Mouse (Mus musculus) kidney, postnatal 0 days (tissue): ENCODE data around the gene Abhd17a. TPM values are rescaled to one million over a fixed set of nuclear protein-coding genes. Genes with fewer than 3 reads are reported as not detected.

Source experiments
- ATAC-seq: fragments of 200-750 bp; cut with Nextera tagmentation; replicated peaks from 2 replicates; pipeline ENCODE4 v1.8.0; 2017; ENCODE audit warnings: low read depth, moderate number of reproducible peaks, moderate TSS enrichment, moderate library complexity; ENCODE audit not compliant: low FRiP score
- DNase-seq: peaks from one replicate; pipeline ENCODE4 v3.0.0-alpha.2; 2016; ENCODE audit warnings: low spot score
- H3K27ac ChIP-seq: fragments of 300-500 bp; sonication (generic); 2 replicates; pipeline ENCODE4 v1.5.1; 2014; ENCODE audit warnings: mild to moderate bottlenecking
- H3K27me3 ChIP-seq: fragments of 300-500 bp; sonication (generic); 2 replicates; pipeline ENCODE4 v1.6.1; 2014; ENCODE audit warnings: low read length, mixed read lengths; ENCODE audit not compliant: insufficient read depth
- H3K36me3 ChIP-seq: fragments of 300-500 bp; sonication (generic); 2 replicates; pipeline ENCODE4 v1.6.1; 2014; ENCODE audit warnings: low read length, mixed read lengths; ENCODE audit not compliant: insufficient read depth
- H3K4me1 ChIP-seq: fragments of 300-500 bp; sonication (generic); replicated peaks from 2 replicates; pipeline ENCODE4 v1.6.1; 2014; ENCODE audit warnings: antibody characterized with exemption, low read length, mixed read lengths; ENCODE audit not compliant: insufficient read depth
- H3K4me2 ChIP-seq: fragments of 300-500 bp; sonication (generic); 2 replicates; pipeline ENCODE4 v1.6.1; 2014; ENCODE audit warnings: mild to moderate bottlenecking, low read length, moderate library complexity, mixed read lengths
- H3K4me3 ChIP-seq: fragments of 300-500 bp; sonication (generic); replicated peaks from 2 replicates; pipeline ENCODE4 v1.5.1; 2014; ENCODE audit warnings: low read depth, low read length
- H3K9ac ChIP-seq: fragments of 300-500 bp; sonication (generic); 2 replicates; pipeline ENCODE4 v1.6.1; 2014; ENCODE audit warnings: low read depth, low read length
- H3K9me3 ChIP-seq: fragments of 300-500 bp; sonication (generic); replicated peaks from 2 replicates; pipeline ENCODE4 v1.6.1; 2016; ENCODE audit warnings: low read length, inconsistent platforms, mixed read lengths
- CTCF ChIP-seq: IDR thresholded peaks from 2 replicates; pipeline ENCODE4 v1.5.1; 2016; ENCODE audit warnings: antibody characterized with exemption, low read depth, mild to moderate bottlenecking, moderate library complexity
- WGBS: fragments of 180-500 bp; shearing (Covaris S2); extraction: QIAGEN DNeasy Blood & Tissue Kit; methylation state at CpG from one replicate; pipeline ENCODE4 v1.1.7; 2014; 5-methylcytosine and 5-hydroxymethylcytosine counted together
- polyA plus RNA-seq: library from polyadenylated mRNA; unstranded; fragments of >200 nt; fragmentation: Nextera tagmentation; extraction: Ambion mirVana; gene quantifications from 2 replicates; pipeline ENCODE4 v1.2.1, GENCODE M21; 2015

Gene Abhd17a
- polyA plus RNA-seq, 1 experiment from 2014 or later: 121 TPM

DNA sequence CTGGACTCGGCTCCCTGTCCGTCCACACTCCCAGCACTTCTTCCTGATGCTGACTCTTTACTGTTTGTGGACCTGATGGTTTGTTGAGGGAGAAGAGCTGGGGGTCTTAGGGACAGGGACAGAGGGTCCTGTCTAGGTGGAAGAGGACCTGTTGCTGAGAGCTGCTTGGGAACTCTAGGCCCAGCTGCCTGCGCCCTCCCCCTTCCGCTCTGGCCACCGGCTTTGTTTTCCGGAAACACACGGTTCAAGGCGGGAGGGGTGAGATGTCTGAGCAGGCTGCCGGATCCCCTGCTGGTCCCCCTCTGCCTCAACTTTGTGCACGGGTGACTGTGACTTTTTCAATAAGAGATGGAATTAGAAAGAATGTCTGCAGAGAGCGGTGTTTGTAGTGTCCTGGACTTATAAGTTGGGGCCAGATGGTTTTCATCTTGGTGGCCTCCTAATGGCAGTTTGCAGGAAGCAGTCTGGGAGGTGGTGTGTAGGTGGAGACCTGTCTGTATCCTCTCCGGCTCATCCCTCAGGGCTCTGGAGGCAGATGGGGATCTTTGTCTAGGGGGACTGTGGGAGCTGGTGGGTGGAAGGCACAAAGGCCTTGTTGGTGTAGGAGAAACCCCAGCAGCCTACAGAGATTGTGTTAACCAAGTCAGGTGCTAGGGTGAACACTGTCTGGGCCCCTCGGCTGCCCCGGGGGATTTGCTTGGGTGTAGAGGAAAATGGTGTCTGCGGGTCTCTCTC is 33.5 kb upstream of the Abhd17a start:
- TF ChIP-seq CTCF: peak; percentile 33
- ATAC-seq: no peak
- H3K9ac ChIP-seq: peak overlapping the region; percentile 94
- peak overlapping the region; percentile 95 for H3K4me2 ChIP-seq
- peak; percentile 89 for DNase-seq
- no peaks in the 10 kb centered on the region for H3K9me3 ChIP-seq
- peaks cover 31% of the 10 kb centered on the region for H3K4me1 ChIP-seq
- H3K36me3 ChIP-seq: peaks cover 3% of the 10 kb centered on the region; the same call in 1 of the 2 replicates
- H3K4me3 ChIP-seq: peak overlapping the region; percentile 87
- WGBS: 7% methylated on average over 15 of the region's 15 CpGs
- H3K27me3 ChIP-seq: no peaks in the 10 kb centered on the region
- H3K27ac ChIP-seq: peak overlapping the region; percentile 95

GRCm38 (mm10) chr10:80622661-80623456 is 32.7 kb upstream of the Abhd17a start, which contains the start of gene Csnk1g2:
Gene Csnk1g2 (plus strand): TSS chr10:80622838.
- Histone ChIP-seq H3K27me3 (no peaks in the 10 kb centered on the region), H3K4me2 (peak within 1 kb of the TSS; percentile 95), H3K4me1 (peaks cover 29% of the 10 kb centered on the region), H3K9ac (peak within 1 kb of the TSS; percentile 94), H3K27ac (peak within 1 kb of the TSS; percentile 95), H3K36me3 (peaks cover 3% of the 10 kb centered on the region; the same call in 1 of the 2 replicates), H3K4me3 (peak within 1 kb of the TSS; percentile 87), H3K9me3 (no peaks in the 10 kb centered on the region)
- ATAC-seq: peak; percentile 9
- peak; percentile 36 for DNase-seq
- no peak for TF ChIP-seq CTCF
- WGBS: under 1% methylated on average over 84 of the region's 85 CpGs

DNA sequence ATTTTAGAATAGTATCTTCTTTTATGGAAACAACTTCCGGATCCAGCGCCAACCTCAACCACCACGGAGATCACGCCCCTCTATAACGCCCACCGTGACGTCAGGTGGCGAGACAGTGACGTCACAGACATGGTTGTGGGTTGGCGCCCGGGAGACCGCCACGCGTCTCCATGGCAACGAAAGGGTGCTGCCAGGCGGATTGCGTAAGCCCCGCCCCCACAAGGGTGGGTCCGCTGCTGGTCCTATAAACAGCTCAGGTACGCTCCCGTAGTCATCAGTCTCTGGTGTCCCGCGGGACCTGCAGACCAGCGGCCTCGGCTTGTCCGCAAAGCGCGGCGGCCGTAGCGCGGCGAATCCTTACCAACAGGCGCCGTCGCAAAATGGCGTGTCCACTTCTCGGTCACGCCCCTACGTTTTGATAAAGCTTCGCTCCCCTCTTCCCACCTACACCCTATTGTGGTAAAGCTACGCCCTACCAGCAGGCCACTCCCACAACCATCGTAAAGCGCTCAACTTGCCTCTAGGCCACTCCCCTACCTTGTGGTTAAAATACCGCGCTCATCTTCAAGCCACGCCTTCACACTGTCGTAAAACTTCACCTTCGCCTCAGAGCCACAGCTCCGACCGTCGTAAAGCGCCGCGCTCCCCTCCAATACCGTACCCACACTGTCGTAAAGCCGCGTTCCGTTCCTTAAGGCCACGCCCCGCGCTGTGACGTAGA is 32.0 kb upstream of the Abhd17a start:
- Histone ChIP-seq H3K9ac (peak overlapping the region; percentile 94), H3K4me2 (peak overlapping the region; percentile 67), H3K36me3 (peaks cover 3% of the 10 kb centered on the region; the same call in 1 of the 2 replicates), H3K9me3 (no peaks in the 10 kb centered on the region), H3K27ac (peak overlapping the region; percentile 95), H3K27me3 (no peaks in the 10 kb centered on the region), H3K4me1 (peaks cover 22% of the 10 kb centered on the region), H3K4me3 (peak overlapping the region; percentile 87)
- ATAC-seq (peak; percentile 94), DNase-seq (peak; percentile 100)
- TF ChIP-seq CTCF: no peak
- under 1% methylated on average over 64 of the region's 64 CpGs for WGBS

DNA sequence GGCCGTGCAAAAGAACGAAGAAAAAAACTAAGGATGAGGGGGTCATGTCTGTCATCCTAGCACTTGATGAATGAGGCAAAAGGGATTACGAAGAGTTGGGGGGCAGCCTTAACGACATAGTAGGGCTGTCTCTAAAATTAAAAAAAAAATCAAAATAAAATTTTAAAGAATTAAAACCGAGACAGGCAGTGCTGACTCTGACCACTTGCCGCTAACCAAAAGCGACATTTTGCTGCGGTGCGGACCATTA is 31.5 kb upstream of the Abhd17a start:
- no peaks in the 10 kb centered on the region for H3K9me3 ChIP-seq
- peak overlapping the region; percentile 46 for H3K4me3 ChIP-seq
- H3K9ac ChIP-seq: peak overlapping the region; percentile 38; the same call in 1 of the 2 replicates
- peak overlapping the region; percentile 92 for H3K27ac ChIP-seq
- ATAC-seq (no peak), DNase-seq (no peak)
- H3K4me1 ChIP-seq: peaks cover 22% of the 10 kb centered on the region
- H3K4me2 ChIP-seq: peak overlapping the region; percentile 67
- peaks cover 3% of the 10 kb centered on the region; the same call in 1 of the 2 replicates for H3K36me3 ChIP-seq
- H3K27me3 ChIP-seq: no peaks in the 10 kb centered on the region
- under 1% methylated on average over 9 of the region's 9 CpGs for WGBS
- TF ChIP-seq CTCF: no peak

DNA sequence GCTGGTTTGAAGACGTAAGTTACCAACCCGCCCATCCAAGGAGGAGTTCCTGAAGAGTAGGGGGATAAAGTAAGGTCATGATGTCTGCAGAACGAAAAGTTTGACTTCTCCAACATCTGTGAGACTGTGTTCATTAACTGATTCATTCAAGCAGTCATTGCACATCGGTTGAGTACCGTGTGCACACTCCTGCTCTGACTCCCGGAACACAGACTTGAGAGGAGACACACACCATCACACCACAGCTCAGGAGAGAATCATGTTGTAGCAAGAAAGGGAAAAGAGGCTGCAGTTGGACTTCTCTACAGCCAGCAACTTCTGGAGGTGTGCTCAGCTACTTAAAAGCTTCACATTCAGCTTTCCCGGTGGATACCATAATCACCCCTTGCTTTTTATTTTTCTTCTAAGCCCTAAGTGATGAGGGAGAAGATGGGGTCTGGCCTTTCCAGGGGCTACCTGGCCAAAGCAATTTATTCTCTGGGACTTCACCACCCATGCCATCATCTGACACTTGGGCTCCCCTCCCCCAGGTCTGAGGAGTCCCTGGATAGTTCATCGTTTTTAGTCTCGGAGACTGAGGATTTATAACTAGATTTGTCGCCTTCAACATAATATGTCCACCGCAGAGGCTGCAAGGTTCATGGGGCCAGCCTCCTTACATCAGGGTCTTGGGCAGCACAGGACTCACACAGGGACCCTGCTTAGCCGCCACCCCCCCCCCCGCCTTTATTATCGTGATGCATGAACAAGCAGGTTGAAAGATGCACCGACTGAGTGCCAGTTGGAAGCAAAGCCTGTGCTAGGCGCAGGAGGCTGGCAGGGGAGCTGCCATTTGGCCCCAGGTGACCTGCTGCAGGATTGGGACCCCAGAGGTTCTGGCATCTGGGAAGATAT is 30.9 kb upstream of the Abhd17a start:
- DNase-seq: no peak
- Histone ChIP-seq H3K36me3 (peaks cover 4% of the 10 kb centered on the region; the same call in 1 of the 2 replicates), H3K4me2 (peak overlapping the region; percentile 67), H3K4me1 (peaks cover 17% of the 10 kb centered on the region), H3K27me3 (no peaks in the 10 kb centered on the region), H3K9ac (peak overlapping the region; percentile 38; the same call in 1 of the 2 replicates), H3K4me3 (peak overlapping the region; percentile 46), H3K9me3 (no peaks in the 10 kb centered on the region), H3K27ac (peak overlapping the region; percentile 92; the same call in 1 of the 2 replicates)
- 34% methylated on average over 16 of the region's 16 CpGs for WGBS
- ATAC-seq: no peak
- TF ChIP-seq CTCF: no peak
